Mouse (Mus musculus) kidney, postnatal 25 days (tissue): ENCODE data around the gene Dnaic2.

Experiments used
- DNase-seq, 2 experiments: peaks; one replicate each; pipeline ENCODE4 v3.0.0; 2021; ENCODE audit warnings: mixed read lengths in 2 of 2

Dnaic2 gene

DNA sequence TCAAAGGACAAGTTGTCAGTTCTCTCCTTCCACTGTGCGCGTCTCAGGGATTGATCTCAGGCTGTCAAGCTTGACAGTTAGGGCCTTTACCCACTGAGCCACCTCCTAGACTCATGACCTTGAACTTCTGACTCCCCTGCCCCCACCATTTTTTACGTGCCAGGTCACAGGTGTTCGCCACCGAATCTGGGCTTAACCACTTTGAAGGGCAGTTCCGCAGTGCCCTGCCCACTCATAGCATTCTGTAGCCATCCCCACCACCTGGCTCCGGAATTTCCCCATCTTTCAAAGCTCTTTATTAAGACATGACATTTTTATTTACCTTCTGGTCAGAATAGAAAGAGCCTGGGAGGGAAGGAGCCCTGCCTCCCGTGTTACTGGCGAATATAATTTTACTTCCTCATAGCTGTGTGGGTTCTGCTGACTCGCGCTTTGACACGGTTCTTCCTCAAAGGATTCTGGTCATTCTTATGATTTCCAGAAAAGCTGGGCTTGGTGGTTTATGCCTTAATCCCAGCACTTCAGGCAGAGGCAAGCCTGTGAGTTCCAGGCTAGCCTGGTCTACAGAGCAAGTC is 20.4 kb downstream of the Dnaic2 start:
- DNase-seq: no peak

DNA sequence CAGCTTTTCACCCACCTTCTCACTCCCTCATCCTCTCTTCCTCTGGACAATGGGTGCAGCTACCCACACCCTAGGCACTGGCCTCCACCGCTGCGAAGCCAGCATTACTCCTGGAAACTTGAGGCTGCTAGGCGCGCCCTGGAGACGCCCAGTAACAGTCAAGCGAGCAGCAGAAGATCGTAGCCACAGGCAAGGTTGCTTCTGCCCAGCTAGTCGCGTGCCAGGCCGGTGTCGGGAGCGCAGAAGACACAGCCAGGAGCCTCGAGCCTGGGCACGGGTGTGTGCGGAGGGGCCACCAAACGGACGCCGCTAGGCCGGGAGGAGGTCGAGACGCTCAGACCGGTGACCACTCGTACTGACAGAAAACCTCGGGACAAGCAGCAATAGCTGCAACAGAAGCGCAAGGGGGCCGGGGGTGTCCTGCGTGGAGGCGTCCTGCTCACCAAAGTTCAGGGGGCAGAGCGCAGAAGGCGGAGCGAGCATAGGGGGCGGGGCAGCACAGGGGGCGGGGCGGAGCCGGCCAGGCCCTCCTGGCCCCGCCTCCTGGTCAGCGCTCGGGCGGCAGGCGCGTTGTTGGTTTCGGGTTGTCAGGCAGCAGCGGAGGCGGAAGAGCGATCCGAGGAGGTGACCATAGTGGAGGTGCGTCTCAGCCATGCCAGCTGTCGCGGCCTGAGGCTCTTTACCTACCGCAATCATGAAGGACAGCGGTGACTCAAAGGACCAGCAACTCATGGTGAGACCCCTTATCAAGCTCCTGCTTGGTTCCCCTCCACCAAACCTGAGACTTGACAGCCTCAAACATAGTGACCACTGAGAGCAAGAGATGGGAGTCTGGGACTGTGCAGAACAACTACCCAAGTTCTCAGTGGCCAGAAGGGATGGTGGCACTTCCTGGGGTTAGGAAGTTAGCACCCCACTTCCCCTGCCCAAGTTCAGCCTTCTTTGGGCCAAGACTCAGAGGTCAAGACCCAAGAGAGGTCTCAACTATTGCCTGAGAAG is 37.9 kb downstream of the Dnaic2 start, which contains the start of gene Kif19a:
Gene Kif19a (plus strand): TSS at position 569 of the 999 bp plus-strand sequence.
- peak; percentile 68 to 80 for DNase-seq

DNA sequence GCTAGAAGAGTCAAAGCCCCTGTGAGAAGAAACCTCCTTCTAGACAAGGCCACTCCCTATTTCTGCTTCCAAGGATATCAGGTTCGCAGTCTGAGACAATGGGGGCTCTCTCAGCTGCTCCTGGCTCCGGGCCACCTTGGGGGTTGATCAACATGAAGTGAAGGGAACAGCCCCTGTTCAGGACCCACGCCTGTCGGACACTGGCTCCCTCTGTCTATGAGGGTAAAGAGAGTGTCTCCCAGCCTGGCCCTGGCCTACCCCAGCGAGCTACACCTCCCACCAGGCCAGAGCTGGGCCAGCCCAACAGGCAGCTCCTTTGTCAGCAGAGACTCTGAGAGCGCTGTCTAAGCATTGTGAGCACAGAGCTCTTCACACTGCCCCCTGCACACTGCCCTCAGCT is 42.7 kb downstream of the Dnaic2 start:
- no peak for DNase-seq

DNA sequence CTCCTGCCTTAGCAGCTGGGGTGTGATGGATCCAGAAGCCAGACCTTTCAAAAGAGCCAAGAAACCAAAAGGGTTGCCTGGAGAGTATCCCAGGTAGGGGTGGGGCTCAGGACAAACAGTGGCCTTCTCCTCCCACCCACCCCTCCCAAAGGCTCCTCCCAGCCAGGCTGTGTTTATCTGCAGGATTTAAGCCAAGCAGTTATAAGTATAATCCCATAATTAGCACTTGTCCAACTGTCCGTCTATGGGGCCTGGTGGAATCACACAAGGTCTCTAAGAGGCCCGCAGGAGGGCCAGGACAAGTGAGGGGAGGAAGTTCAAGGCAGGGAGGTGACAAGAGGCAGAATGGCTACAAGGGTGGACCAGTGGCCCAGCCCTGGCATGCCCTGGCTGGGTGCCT is 44.7 kb downstream of the Dnaic2 start:
- no peak for DNase-seq

DNA sequence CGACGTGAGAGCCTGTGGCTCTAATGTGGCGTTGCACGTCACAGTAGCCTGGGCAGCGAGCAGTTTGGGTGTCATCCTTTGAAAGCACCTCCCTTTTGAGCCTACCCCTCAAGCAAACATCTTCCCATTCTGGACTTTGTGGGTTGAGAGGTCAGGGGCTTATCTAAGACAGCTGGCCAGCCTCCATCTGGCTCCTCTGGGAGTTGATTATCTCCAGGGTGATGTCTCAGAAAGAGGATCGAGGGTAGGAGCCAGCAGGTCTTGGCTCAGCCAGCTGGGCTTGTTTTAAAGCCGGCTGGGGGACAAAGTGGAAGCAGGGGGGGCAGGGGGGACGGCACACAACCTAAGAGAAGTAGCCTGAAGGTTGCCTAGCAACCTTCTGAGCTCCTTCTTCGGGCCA is 52.9 kb downstream of the Dnaic2 start:
- DNase-seq: peak; percentile 53 to 65

DNA sequence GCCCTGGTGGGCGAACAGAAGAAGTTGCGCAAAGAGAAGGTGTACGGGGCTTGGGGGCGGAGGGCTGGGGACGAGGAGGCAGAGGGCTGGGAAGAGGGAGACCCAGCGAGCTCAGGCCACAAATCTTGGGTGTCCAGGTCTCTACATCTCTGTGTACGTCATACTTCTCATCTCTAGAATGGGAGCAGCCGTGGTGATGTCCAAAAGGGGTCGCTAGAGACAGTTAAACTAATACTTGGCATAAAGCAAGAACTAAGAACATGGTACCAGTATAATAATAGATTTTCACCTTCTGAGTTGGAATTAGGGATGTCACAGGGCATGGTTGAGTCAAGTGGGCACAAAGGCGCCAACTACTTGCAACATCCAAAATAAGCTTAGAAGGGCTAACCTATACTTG is 58.7 kb downstream of the Dnaic2 start:
- DNase-seq: no peak

DNA sequence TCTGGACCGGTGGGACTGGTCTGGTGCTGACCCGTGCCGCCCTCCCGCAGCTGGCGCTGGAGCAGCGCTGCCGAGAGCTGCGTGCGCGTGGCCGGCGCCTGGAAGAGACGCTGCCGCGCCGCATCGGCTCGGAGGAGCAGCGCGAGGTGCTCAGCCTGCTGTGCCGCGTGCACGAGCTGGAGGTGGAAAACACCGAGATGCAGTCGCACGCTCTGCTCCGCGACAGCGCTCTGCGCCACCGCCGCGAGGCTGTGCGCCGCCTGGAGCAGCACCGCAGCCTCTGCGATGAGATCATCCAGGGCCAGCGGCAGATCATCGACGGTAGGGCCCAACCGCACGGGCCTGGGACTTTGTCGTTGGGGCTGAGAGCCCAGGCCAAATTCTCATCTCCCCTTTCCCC is 59.1 kb downstream of the Dnaic2 start:
- no peak for DNase-seq

DNA sequence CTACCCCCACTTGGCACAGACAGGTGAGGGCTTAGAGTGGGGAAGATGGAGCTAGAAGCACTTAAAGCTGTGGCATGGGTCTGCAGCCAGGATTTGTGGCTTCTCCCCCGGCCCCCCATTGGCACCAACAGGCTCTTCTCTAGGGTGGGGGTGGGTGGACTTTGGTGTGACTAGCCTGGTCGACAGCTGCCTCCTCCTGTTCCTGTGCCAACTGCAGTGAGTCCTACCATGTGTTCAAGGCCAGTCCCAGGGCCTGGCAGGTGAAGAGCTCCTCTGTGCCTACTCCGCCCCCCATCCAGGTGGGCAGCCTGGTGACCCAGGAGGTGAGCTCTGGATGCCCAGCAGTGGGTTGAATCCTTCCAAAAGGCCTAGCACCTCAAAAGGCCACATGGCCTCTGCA is 60.4 kb downstream of the Dnaic2 start:
- no peak for DNase-seq

DNA sequence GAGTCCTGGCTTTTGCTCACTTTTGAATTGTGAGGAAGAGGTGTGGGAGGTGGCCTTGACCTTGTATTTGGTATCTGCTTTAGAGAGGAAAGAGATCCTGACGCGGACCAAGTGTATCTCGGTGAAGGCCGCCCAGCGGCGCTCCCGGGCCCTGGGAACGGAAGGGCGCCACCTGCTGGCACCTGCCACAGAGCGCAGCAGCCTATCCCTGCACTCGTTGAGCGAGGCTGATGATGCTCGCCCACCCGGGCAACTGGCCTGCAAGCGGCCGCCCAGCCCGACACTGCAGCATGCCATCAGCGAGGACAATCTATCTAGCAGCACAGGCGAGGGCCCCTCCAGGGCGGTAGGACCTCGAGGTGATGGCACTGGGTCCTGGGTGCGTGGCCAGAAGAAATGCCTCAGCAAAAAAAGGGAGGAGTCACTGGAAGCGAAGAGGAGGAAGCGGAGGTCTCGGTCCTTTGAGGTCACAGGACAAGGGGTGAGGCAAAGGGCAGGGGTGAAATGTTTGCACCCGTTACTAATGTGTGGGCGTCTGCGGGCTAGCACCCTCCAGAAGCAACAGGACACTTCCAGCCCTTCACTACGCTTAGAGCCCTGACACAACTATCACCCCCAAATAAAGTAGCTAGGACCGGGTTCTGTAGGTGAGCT is 62.0 kb downstream of the Dnaic2 start:
- DNase-seq: peak; percentile 80 to 82

DNA sequence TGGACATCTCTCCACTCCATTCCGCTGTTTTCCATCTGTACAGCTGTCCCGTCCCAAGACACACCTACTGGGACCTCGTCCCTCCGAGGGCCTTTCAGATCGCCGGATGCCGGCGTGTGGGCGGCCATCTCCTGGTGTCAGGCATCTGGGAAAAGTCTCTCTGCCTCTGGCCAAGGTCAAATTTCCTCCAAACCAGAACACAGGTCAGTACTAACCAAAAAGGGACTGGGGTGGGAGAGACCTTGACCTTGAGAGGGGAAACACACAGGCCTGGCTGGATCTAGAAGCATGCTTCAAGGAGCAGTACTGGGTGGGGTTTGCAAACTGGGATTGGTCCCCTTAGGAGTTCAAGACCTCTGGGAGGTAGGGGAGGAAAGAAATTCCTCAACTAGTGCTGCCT is 62.5 kb downstream of the Dnaic2 start:
- DNase-seq: no peak

DNA sequence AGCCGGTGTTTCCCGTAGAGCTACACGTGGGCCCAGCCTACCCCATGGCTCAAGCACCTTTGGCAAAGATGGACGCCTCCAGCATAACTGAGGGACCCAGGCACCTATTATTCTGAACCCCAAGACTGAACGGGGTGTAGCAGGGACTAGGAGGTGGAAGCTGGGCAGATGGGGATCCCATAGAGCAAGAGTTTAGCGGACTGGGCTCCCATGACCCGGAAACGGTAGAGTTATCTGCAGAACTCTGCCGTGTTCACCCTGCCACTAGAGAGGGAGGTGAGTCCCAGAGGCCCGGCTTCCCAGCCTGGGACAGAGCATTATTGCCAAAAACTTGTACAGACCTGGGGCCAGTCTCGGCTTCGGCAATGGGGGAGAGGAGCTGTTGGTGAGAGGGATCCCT is 63.0 kb downstream of the Dnaic2 start:
- DNase-seq: no peak

DNA sequence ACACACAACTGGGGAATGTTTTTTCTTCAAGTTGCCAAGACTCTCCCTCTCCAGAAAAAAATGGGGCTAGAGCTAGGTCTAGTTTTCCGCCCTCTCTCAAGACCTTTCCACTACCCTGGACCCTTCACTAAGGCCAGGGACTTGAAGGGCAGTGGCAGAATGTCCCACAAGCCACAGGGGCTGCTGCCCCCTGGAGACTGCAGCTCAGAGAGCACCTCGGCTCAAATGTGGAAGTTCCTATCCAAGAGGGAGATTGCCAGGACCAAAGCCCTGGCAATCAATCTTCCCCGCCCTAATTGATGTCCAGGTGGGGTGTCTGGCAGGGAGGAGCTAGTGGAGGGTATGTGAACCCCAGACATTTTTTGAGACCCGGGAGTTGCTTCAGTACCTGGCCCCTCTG is 63.6 kb downstream of the Dnaic2 start:
- DNase-seq: no peak

DNA sequence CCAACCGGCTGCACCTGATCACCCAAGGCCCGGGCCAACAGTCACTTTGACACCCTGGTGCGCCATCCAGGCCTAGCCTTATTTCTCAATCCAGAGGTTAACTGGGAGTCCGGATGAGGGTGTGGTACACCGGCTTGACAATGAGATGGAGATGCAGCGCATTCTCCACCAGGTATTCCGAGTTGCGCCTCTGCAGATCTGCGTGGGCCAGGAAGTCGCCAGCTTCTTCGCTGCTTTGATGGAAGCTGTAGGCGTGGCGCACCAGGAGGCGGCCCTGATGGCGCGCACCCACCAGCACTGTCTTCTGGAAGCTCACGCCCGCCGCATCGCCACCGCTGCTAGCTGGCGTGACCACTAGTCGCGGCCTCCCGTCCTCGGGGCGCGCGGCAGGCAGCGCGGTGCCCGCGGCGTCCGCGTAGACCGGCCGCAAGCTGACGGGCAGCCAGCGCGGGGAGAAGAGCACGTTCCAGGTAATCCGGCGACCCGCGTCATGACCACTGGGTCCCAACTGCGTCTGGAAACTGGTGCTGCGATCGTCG is 64.2 kb downstream of the Dnaic2 start:
- DNase-seq: no peak

DNA sequence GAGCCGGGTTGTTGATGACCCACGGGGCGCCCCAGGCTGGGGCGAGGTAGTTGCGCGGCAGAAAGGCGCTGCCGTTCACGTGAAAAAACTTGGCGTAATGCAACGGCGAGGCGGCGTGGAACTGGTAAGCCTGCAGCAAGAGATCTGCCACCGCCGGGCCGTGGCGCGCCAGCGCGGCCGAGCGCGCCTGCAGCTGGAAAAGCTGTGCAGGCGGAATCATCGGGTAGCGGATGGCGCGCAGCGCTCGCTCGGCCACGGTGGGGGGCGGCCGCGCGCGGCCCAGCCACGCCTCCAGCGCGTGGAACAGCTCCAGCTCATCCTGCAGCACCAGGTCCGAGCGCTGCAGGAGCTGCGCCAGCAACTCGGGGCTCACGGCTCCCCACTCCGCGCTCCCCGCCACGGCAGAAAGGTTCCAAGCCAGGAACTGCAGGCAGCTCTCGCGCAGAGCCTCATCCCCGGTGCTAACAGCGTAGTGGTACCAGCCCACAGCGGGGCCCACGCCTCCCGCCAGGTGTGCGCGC is 64.7 kb downstream of the Dnaic2 start:
- no peak for DNase-seq

DNA sequence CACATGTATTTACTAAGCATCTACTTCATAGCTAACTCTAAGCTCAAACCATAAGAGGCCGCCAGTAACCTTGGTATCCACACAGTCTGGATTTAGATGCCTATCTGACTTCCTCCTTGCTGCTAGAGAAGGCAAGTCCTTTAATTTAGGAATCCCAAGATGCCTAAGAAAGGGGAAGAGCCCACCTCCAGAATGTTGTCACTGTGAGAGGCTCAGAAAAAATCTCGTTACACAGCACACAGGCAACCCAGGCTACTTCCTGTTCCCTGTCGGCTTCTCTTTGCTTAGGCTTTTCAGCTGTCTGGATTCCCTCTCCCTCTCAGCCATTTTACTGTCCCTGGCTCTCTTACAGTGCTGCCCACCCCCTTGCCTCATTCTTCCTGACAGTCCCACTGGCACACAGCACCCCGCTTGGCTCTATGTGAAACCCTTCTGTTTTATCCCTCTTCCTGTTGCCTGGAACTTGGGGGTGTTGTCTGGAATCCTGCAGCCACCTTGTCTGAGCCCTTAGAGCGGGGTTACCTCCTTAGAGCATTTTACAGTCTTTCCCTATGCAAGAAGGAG is 65.8 kb downstream of the Dnaic2 start:
- DNase-seq: no peak

DNA sequence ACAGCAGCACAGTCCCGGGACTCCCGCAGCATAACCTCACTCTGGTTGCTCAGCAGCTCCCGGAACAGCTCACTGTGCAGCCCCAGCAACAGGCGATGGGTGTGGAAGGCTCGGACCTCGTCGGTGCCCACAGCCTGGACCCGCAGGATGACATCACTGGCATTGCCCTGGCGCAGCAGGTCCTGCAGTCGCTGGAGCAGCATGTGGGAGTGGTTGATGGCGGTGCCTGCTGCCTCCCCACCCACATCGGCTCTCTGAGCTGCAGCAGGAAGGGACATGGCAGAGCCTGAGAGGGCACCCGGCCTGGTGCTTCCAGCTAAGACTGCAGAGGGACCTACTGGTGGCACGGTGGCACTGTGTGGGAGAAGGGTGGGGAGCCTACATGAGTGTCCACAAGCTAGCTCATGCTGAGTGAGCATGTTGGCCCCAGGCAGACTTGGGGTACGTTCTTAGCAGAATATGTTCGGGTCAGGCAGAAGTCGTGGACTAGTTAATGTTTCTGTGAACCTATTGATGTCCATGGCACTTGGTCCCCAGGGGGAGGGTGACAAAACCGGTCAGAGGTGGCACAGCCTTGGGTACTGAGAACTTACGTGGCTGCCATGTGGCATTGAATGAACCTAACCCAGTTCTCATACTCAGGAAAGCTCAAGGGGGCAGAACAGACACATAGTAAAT is 66.8 kb downstream of the Dnaic2 start:
- DNase-seq: no peak

DNA sequence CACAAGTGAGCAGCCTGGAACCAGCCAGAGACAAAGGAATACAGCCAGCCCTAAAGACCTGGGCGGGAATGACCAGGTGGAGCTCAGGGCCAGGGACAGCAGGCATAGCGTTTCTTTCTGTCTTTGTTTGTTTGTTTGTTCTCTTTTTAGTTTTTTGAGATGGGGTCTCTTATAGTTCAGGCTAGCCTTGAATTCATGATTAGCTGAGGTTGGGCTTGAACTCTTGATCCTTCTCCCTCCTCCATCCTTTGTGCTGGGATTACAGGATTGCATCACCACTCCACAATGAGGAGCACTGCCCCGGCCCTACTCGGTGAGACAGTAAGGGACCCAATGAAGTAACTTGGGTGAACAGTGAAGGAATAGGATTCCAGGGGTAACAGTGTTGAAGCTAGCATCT is 67.5 kb downstream of the Dnaic2 start:
- no peak for DNase-seq

DNA sequence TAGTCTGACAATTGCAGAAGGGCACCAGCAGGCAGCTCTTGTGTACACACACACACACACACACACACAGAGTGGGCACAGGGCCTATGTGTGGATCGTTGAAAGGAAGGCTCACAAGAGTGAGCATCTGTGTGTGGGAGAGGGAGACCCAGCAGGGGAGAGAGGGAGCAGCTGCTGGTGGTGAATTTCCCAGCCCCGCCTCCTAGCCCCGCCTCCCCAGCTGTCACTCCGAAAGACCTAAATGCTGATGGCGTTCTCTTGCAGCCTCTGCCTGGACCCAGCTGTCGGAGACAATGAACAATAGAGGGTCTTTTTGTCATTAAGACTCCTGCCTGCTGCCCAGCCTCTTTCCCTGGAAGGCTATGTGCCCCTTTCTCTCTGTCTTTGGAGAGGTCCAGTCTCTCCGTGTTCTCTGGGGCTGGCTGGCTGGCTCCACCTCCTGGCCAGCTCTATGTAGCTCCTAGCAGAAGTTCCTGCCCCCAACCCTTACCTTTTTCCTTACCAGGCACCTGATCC is 68.1 kb downstream of the Dnaic2 start:
- peak; percentile 49 to 52 for DNase-seq

DNA sequence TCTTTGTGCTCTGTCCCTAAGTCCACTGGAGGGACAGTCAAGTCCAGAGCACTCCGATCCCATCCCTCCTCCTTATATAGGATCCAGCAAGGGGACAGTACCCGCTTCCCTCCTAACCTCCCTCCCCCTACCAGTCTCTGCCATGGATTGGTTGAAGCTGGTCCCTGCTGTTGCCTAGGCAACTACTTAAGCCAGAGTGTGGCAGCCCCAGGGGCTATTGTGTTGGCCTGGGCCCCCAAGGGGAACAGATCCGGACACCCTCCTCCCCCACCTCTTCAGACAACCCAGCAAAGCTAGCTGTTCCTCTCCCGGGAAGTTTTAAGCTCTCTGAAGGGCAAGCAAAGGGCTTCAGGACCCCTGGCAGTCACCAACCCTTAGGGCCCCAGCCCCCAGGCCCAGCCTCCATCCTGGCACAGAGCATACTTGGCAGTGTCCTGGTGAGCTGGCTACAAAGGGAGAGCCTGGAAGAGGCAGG is 68.7 kb downstream of the Dnaic2 start, which contains the start of gene Btbd17:
Gene Btbd17 (minus strand): TSS at position 98 of the 475 bp plus-strand sequence.
- DNase-seq: no peak

DNA sequence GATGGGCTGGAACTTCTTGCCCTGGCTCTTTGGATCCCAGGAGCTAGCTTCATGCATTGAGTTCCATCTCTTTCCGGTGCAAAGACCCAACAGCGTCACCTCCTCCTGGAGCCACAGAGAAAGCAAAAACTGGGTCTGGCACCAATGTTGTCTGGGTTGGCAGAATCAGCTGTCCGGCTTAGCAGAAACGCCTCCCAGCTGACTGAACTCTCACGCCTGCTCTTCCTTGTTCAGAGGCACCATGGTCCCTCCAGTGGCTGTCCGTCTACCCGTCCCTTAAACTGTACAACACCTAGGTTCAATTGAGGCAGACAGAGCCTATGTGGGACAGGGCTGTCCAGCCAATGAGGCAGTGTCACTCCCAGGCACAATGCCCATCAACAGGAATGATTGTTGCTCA is 70.0 kb downstream of the Dnaic2 start:
- no peak for DNase-seq

DNA sequence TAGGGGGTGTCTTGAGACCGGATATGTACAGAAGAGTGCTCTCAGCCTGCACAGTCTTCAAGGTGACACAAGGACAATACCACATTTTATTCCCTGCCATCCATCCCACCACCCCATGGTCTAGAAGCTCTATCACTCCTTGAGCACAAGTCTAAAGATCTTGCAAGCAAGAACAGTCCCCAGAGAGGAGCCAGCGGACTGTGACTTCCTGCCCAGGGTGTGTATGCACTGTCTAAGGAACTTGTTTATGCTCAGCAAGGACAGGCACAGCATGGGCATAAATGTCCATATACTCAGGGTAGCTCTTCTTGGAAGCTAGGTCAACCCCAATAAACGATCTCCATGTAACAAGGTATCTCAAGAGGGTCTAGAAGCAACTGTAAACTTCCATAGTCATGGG is 70.8 kb downstream of the Dnaic2 start:
- DNase-seq: no peak

DNA sequence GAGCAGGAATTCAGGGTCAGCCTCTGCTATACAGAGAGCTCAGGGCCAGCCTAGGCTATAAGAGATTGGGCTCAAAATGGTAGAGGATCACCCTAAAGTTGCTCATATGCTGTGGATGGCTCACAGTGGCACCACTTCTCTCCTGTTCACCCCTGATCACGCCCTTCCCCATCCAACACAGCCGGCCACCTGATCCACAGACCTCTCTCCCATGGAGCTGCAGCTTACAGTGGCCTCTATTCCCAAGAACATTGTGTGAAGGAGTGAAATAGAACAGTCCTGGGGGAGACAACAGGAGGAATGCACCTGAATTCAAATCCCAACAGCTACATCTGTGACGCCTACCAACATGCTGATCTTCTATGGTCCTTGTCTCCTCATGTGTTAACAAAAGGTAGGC is 71.4 kb downstream of the Dnaic2 start, which contains the start of gene Gpr142:
Gene Gpr142 (plus strand): TSS at position 301 of the 400 bp plus-strand sequence.
- no peak for DNase-seq
